ENCODE assay signal across 8 mouse cellular contexts in the genomic region with DNA sequence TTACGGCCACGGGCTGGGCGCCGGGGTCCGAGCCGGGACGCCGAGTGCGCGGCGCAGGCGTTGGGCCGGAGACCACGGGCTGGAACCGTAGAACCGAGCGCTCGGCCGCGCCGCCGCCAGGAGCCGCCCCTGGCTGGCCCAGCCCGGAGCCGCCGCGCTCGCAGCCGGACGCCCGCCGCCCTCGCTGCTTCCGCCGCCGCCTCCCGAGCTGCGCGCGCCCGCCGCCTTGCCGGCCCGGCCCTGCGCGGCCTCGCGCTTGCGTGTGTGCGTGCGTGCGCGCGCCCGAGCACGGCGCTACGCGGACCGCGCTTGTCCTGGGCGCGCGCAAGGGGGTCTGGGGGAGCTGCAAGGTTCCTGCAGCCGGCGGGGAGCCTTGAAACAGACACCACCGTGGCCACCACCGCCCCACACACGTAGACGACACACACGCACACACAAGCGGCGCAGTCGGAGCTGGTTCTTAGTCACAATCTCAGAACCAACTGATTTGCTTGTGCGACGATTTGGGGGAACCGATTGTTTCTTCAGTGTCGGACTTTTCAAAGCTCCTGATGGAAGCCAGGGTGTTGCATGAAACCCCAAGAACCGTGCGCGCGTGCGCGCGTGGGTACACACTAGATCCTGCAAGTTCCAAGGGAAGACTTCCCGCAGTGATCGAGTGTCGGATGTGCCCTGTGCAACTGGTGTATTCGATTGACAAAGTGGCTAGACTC. TPM values are rescaled to one million over a fixed set of nuclear protein-coding genes. Genes with fewer than 3 reads are reported as not detected.
DNase-seq lines count a peak whose midpoint lies in the region; ATAC-seq and TF ChIP-seq lines count a peak whose summit lies in the region.

Gene Smurf1 (minus strand): TSS at position 209 of the 713 bp plus-strand sequence.

- no peaks in the 10 kb centered on the region for H3K27me3 ChIP-seq in Patski
- H3K27me3 ChIP-seq in hindbrain, embryonic 15.5 days: peaks cover 4% of the 10 kb centered on the region; the same call in 1 of the 2 replicates

- peak; percentile 34 for ATAC-seq in Patski
- ATAC-seq in hindbrain, embryonic 15.5 days (ENCODE audit: low FRiP score, low read depth): peak; percentile 72

- H3K4me1 ChIP-seq in hindbrain, embryonic 15.5 days (replicated peaks): peaks cover 43% of the 10 kb centered on the region

- no peaks in the 10 kb centered on the region for H3K9me3 ChIP-seq in hindbrain, embryonic 15.5 days

- in situ Hi-C loops in Patski (cut with MboI; ENCODE audit: low pct_unique_long_range_greater_than_20kb): no loop called here

- no peak for TF ChIP-seq CTCF in Patski (IDR thresholded peaks at IDR 0.05)

- no peaks in the 10 kb centered on the region for H3K36me3 ChIP-seq in hindbrain, embryonic 15.5 days

- H3K9ac ChIP-seq in hindbrain, embryonic 15.5 days: peak within 1 kb of the TSS; percentile 97

- under 1% methylated on average over 54 of the region's 89 CpGs for WGBS in hindbrain, embryonic 15.5 days

- no peak for DNase-seq in Patski (ENCODE audit: low read depth, low spot score)
- DNase-seq in cerebellum, postnatal 10 days: peak; percentile 93 to 95
- DNase-seq in gastrocnemius, adult 18-20 months (ENCODE audit: low spot score): peak; percentile 69
- DNase-seq in left cerebral cortex, adult 18-20 months (ENCODE audit: low spot score in 2 of 2): peak; percentile 76 to 88
- DNase-seq in lung, postnatal 4 days: peak; percentile 89 to 95
- DNase-seq in retina, postnatal 1 day: peak; percentile 96
- peak; percentile 96 for DNase-seq in thymus, postnatal 4 days

- H3K4me2 ChIP-seq in hindbrain, embryonic 15.5 days: peak within 1 kb of the TSS; percentile 80

- peak within 1 kb of the TSS; percentile 98 for H3K4me3 ChIP-seq in hindbrain, embryonic 15.5 days

- peak within 1 kb of the TSS; percentile 91 for H3K27ac ChIP-seq in hindbrain, embryonic 15.5 days (replicated peaks)

- POLR2A ChIA-PET in Patski (lab: Charles Lee): interaction anchor here (1.0 to 2.5 kb wide), 4 partner anchors 9 to 51 kb away, joined by 3 to 14 read pairs (median 3); no protein-coding TSS in a partner anchor

- CTCF ChIA-PET in Patski (lab: Charles Lee): interaction anchor here (1.0 to 1.5 kb wide), 4 partner anchors 20 to 81 kb away, joined by 3 to 5 read pairs (median 4); no protein-coding TSS in a partner anchor

RNA-seq across cellular contexts. Expression of gene Smurf1, which starts in this region (rescaled TPM):
- polyA plus RNA-seq in Patski (2021): 50.0 TPM
- 10 to 100 TPM in 1 of 2 experiments, 1 to 10 TPM in 1; 9.7 to 13.3 TPM for total RNA-seq in gastrocnemius, adult 18-20 months (2021)
- polyA plus RNA-seq in hindbrain, embryonic 15.5 days (2015; fragmentation: Nextera tagmentation; extraction: Ambion mirVana): 33.9 and 36.0 TPM in 2 replicates
- total RNA-seq in left cerebral cortex, adult 18-20 months (2021): 10 to 100 TPM; 37.9 to 38.7 TPM
